Comparison of ENCODE assay signal across 9 mouse cellular contexts in genomic region chr10:118640810-118641427, GRCm38 (mm10).
A peak's percentile ranks its signal among the peaks of the same experiment; 100 is the strongest.
DNase-seq lines count a peak whose midpoint lies in the region; ATAC-seq lines count a peak whose summit lies in the region.
"Had no signal": no experiment of that assay in that cellular context is flagged by ENCODE, and none has a peak within 500 bp of the region (broad histone marks: within the 10 kb centered on the region; RNA-seq: fewer than 3 reads in every experiment).

No protein-coding gene starts in this region.

- H3K9me3 ChIP-seq in forebrain, embryonic 16.5 days (ENCODE audit: control insufficient read depth, low read length): no peaks in the 10 kb centered on the region
- no peaks in the 10 kb centered on the region for H3K9me3 ChIP-seq in midbrain, embryonic 11.5 days (ENCODE audit: control insufficient read depth, low read length)

- peak; percentile 90 for ATAC-seq in forebrain, embryonic 16.5 days
- peak; percentile 86 for ATAC-seq in midbrain, embryonic 11.5 days (ENCODE audit: low FRiP score)
- ATAC-seq in inflammation-experienced regulatory T-cells, adult 6 months: no peak

- DNase-seq in embryo, embryonic 10 days (ENCODE audit: low spot score): peak; percentile 14
- DNase-seq in embryo, embryonic 9.5 days (ENCODE audit: extremely low spot score): no peak
- DNase-seq in brain, adult 2 months (ENCODE audit: low read depth, low spot score): peak; percentile 47
- DNase-seq in midbrain, embryonic 11.5 days (ENCODE audit: low spot score, missing footprints): peak; percentile 84
- DNase-seq in kidney, postnatal 36 days: no peak
- DNase-seq in heart, postnatal 4 days: no peak
- DNase-seq: kidney, postnatal 4 days had no signal

- H3K9ac ChIP-seq in forebrain, embryonic 16.5 days (replicated peaks; ENCODE audit: low read depth, low read length): peak overlapping the region; percentile 24; the same call in 1 of the 2 replicates
- no peak overlapping the region for H3K9ac ChIP-seq in midbrain, embryonic 11.5 days (ENCODE audit: low read length)

- H3K4me3 ChIP-seq in forebrain, embryonic 16.5 days (replicated peaks; ENCODE audit: low read length): no peak overlapping the region
- H3K4me3 ChIP-seq in midbrain, embryonic 11.5 days (ENCODE audit: low read depth, low read length): no peak overlapping the region

- H3K27me3 ChIP-seq in forebrain, embryonic 16.5 days (replicated peaks; ENCODE audit: control insufficient read depth, insufficient read depth, low read length): no peaks in the 10 kb centered on the region
- no peaks in the 10 kb centered on the region for H3K27me3 ChIP-seq in midbrain, embryonic 11.5 days (ENCODE audit: control insufficient read depth, insufficient read depth, low read length)

- peak overlapping the region; percentile 33 for H3K4me2 ChIP-seq in forebrain, embryonic 16.5 days (ENCODE audit: low read length)
- H3K4me2 ChIP-seq in midbrain, embryonic 11.5 days: no peak overlapping the region

- H3K27ac ChIP-seq in forebrain, embryonic 16.5 days (ENCODE audit: low read length): peak overlapping the region; percentile 86
- H3K27ac ChIP-seq in midbrain, embryonic 11.5 days (ENCODE audit: low read depth, low read length): peak overlapping the region; percentile 2; the same call in 1 of the 2 replicates

- H3K36me3 ChIP-seq in forebrain, embryonic 16.5 days (ENCODE audit: control insufficient read depth, insufficient read depth): no peaks in the 10 kb centered on the region
- H3K36me3 ChIP-seq in midbrain, embryonic 11.5 days (ENCODE audit: control insufficient read depth, insufficient read depth, low read length): no peaks in the 10 kb centered on the region

- 9% methylated on average over 12 of the region's 12 CpGs for WGBS in forebrain, embryonic 16.5 days
- 57% methylated on average over 12 of the region's 12 CpGs for WGBS in midbrain, embryonic 11.5 days

- peaks cover 14% of the 10 kb centered on the region for H3K4me1 ChIP-seq in forebrain, embryonic 16.5 days (replicated peaks; ENCODE audit: control insufficient read depth, insufficient read depth, low read length)
- H3K4me1 ChIP-seq in midbrain, embryonic 11.5 days (ENCODE audit: control insufficient read depth, insufficient read depth, low read length): peaks cover 3% of the 10 kb centered on the region; the same call in 1 of the 2 replicates

Comparison
In these comparisons a context has a peak if more than half of its experiments do, and no peak if none do; other contexts are left out.
1. DNase-seq: peak in embryo, embryonic 10 days (single experiment), brain, adult 2 months (single experiment) and midbrain, embryonic 11.5 days (single experiment); none in embryo, embryonic 9.5 days (single experiment), kidney, postnatal 36 days (0 of 2) and heart, postnatal 4 days (single experiment).